Mouse (Mus musculus) common myeloid progenitor, adult 5-6 weeks (primary cell): ENCODE results near the gene Ppfibp1. TPM values are rescaled to one million over a fixed set of nuclear protein-coding genes. Genes with fewer than 3 reads are reported as not detected.

Experiments used
- ATAC-seq: replicated peaks from 2 replicates; pipeline ENCODE4 v1.8.0; 2016; ENCODE audit warnings: low read depth, mild to moderate bottlenecking, moderate TSS enrichment, inconsistent platforms; ENCODE audit not compliant: poor library complexity, severe bottlenecking
- total RNA-seq: library from RNA; stranded (forward); fragments of 200-1000, 187-1606 nt; gene quantifications from 2 replicates; pipeline ENCODE4 v1.2.3, GENCODE M21; 2017

Gene Ppfibp1
- total RNA-seq, 1 experiment from 2014 or later, result 14.4 TPM

DNA sequence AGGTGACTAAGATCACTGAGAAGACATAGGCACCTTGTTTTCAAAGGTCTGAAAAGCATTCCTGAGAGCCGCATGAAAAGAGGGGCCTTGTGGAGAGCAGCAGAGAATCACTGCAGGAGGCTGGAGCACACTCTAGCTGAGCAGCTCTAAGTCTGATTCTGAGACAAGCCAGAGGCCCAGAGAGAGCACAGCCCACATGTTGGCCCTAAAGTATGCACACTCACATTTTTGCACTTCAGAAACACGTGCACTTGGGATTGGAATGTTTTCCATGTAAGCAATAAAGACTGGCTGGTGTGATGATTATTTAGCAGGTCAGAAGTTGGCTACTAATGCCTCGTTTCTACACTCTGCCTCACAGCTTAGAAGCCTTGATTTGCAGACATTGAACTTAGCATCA lies 91.7 kb downstream of the Ppfibp1 start:
- no peak for ATAC-seq

DNA sequence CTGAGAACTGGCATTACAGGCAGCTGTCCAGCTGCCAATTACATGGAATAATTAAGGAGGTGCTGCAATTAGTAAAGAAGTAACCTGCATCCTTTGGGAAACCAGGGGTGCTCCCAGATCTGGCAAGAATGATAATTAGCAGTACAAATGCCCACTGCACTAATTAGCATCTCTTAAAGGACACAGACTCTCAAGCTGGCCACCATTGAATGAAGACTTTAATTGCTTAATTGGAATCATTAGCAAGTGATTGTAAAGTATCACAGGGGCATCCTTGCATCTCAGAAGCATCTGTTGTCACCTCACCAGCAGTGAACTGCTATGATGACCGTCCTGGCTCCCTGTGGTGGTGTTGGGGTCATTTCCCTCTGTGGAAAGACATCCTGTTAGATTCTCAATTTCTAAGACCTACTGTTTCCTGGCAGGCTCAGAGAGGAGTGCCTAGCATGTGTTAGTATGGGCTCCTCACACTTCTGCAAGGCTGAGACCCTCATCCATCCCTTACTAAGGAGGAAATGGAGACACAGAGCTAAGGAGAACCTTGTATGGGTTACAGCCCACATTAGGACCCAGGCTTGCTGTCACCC lies 93.1 kb downstream of the Ppfibp1 start:
- ATAC-seq, result no peak

DNA sequence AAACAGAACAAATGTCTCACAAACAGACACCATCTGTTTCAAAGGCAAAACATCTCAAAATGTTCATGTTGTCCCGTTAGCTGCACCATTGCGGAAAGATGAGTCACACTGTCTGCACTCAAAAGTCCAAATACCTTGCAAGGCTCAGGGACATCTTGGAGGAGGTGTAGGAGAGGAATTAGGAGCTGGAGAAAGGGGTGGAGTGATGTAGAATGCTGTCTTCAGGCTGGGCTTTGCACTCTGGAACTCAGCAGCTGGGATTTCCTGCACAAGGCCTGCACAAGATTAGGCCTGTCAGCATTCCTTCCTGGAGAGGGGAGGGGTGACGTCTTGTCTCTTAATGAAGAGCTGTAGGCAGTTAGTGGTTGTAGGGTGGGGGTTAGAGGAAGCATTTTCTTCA lies 96.3 kb downstream of the Ppfibp1 start:
- no peak for ATAC-seq

- peak; percentile 68; the same call in 1 of the 2 replicates for ATAC-seq
These were observed 105.9 kb downstream of the Ppfibp1 start for GRCm38 (mm10) chr6:146994236-146994635.

- no peak for ATAC-seq
These were observed 107.1 kb downstream of the Ppfibp1 start for GRCm38 (mm10) chr6:146995391-146995790.

DNA sequence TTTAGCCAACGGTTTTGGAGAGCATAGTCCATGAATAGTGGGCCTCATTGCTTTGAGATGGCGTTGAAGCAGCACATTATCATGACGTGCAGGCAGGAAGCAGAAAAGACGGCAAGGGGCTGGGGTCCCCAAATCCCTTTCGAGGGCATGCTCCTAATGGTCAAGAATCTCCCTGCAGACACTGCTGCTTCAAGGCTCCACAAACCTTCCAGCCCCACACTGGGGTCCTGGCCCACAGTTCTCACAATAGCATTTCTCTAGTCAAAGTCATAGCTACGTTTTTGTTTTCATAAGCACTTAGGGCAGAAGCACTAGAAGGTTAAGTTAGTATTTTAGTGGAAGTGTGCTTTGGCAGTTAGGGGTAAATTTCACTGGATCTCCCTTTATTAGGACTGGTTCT lies 107.6 kb downstream of the Ppfibp1 start:
- no peak for ATAC-seq

DNA sequence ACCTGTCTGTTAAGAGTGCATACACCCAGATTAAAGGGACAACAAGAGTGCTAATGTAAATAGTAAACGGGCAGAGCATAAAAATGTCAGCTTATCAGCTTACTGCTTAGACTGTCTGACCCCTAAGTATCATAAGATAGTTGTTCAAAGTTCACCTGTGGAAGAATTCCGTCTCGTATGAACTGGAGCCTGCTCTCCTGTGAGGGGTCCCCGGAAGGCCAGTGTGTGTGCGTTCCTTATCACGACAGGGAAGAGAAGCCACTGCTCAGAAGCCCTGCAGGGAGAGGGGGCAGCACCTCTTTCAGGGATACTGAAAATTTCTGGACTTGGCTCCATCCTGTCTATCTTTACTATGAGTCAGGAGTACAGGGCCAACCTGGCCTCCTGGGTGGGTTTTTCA lies 108.7 kb downstream of the Ppfibp1 start:
- no peak for ATAC-seq

GRCm38 (mm10) chr6:146998710-146999109 lies 110.4 kb downstream of the Ppfibp1 start:
- no peak for ATAC-seq

DNA sequence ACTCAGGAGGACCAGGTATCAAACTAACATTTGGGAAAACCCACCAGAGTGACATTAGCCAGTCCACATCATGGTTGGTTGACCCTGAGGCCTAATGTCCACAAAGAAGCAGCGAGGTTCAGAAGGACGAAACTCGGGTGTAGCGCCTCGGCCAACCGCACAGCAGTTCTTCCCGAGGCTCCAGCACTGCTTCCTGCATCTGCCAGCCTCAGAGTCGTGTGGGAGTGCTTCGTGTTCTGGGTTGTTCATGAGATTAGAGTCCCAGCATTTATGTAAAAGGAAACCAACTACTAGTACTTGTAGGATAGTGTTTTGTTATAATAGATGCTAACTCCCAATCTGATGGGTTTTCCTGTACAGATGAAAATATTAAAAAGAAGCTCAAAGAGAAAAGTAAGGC lies 111.0 kb downstream of the Ppfibp1 start:
- ATAC-seq, result no peak

DNA sequence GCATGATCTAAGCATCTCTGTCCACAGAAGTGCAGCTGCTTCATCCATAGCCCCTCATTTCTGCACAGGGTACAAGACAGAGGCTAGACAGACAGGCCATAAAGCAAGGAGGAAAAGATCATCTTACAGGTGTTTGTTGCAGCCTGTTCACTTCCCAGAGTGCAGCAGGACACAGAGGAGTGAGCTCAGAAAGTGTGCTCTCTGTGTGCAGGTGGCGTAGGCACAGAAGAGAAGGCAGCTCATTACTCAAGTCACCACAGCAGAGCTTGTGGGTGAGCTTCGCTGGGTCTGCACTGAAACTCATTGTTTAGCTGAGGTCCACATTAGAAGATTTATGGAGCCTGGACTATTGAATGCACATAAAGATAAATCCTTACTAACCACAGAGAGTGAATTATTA lies 111.5 kb downstream of the Ppfibp1 start:
- ATAC-seq, result no peak

- ATAC-seq, result peak; percentile 74; the same call in 1 of the 2 replicates
These were observed 119.9 kb downstream of the Ppfibp1 start for GRCm38 (mm10) chr6:147008148-147008547.

- ATAC-seq, result no peak
These were observed 122.1 kb downstream of the Ppfibp1 start for GRCm38 (mm10) chr6:147010358-147010757.

GRCm38 (mm10) chr6:147010811-147011520 lies 122.7 kb downstream of the Ppfibp1 start:
- no peak for ATAC-seq

GRCm38 (mm10) chr6:147011555-147011954 lies 123.3 kb downstream of the Ppfibp1 start:
- no peak; the same call in 1 of the 2 replicates for ATAC-seq

DNA sequence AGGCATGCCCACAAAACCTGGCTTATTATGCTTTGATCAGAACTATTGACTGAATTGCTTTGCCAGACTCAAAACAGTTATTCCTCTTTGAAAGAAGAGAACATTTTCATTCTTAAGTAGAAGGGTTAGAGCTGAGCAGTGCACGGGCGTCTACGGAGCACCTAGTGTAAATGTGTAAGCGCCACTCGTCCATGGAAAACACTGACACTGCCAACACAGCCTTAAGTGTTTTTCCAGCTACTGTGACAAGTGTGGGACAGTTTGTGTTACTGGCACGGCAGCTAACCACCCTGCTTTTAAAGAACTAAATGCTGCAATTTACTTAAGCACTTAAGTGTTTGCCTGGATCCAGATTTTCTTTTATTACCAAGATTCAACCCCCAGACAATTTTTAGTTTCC lies 123.7 kb downstream of the Ppfibp1 start:
- ATAC-seq, result no peak

DNA sequence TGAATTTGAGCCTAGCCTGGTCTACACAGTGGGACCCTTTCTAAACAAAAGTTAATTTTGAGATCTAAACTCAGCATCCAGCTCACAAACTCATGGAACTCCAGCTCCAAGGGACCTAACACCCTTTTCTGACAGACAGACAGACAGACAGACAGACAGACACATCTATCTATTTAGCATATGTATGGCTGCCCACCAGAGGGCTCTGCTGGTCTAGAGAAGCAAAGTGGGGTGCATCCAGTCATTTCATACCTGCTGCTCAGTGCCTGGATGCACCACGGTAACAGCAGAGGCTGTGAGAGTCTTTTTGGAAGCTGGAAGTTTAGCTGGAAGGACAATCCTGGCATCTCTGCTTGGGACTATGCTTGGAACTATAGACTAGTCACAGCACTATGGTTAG lies 125.3 kb downstream of the Ppfibp1 start:
- no peak for ATAC-seq

DNA sequence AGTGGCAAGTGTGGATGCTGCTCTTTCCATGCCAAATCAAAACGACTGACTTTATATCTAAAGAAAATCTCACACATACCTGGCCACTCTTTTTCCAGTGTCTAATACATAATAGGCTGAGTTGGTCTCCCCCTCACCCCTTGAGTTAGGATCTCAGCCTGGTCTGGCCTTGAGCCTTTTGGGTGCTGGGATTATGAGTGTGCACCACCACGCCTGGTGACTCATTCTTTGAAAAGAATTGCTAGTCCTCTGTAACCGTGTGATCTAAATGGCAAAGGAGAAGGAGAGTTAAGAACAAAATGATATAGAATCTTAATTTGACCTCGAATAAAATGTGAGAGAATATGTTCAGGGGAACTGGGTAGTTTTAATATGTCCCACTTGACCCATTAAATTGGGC lies 129.6 kb downstream of the Ppfibp1 start:
- no peak for ATAC-seq

GRCm38 (mm10) chr6:147018364-147018763 lies 130.1 kb downstream of the Ppfibp1 start:
- ATAC-seq, result no peak

DNA sequence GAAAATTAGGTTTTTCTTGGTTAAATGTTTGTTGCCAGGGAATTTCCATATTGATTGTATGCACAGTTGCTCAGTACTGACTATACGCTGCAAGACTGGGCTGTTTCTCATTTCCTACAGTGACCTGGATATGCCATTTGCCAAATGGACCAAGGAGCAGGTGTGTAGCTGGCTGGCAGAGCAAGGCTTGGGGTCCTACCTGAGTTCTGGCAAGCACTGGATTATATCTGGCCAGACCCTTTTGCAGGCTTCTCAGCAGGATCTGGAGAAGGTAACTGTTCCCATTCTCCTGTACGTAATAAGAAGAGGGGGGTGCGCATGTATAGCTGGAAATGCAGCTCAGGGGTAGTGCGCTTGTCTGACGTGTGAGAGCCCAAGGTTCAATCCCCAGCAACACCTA lies 132.9 kb downstream of the Ppfibp1 start:
- no peak for ATAC-seq

GRCm38 (mm10) chr6:147022375-147023132 lies 134.3 kb downstream of the Ppfibp1 start:
- 0 out of 2 replicates have a peak, but pooled peaks have one; percentile 25 for ATAC-seq

GRCm38 (mm10) chr6:147023133-147023395 lies 134.8 kb downstream of the Ppfibp1 start:
- no peak for ATAC-seq
